Mouse (Mus musculus) gastrocnemius, postnatal 14 days (tissue): ENCODE measurements around the gene Il1rl1. TPM values are rescaled to one million over a fixed set of nuclear protein-coding genes. Genes with fewer than 3 reads are reported as not detected.

ENCODE experiments used
- DNase-seq: peaks from one replicate; pipeline ENCODE4 v3.0.0; 2021; ENCODE audit warnings: mixed read lengths
- intact Hi-C: fragments of 180-260 bp; cut with DNase I; formaldehyde crosslinking; loops from one replicate; pipeline ENCODE4 v1.15.1; 2025; ENCODE audit warnings: low total_unique reads
- total RNA-seq, 2 experiments: library from RNA; stranded (reverse); gene quantifications; 2 replicates each; pipeline ENCODE4 v1.2.3; 2021

Gene Il1rl1
- total RNA-seq, 2 experiments from 2014 or later, result 1.0 to 1.2 TPM

- intact Hi-C loops, result no loop called here
Measured at GRCm38 (mm10) chr1:40504548-40504947, 75.2 kb downstream of the Il1rl1 start.

More at GRCm38 (mm10) chr1:40504548-40504947, 75.2 kb downstream of the Il1rl1 start:
- DNase-seq, result no peak

Other genes with a start within 250 kb of the Il1rl1 start
- 1 to 10 TPM; 3.3 to 3.5 TPM for gene Il1r1, start 204.5 kb upstream of the Il1rl1 start, total RNA-seq
- 1 to 10 TPM; 3.0 to 3.4 TPM for gene Il1rl2, start 105.0 kb upstream of the Il1rl1 start, total RNA-seq
- gene Il18r1, start 36.0 kb downstream of the Il1rl1 start, total RNA-seq, result not detected
- gene Il18rap, start 85.8 kb downstream of the Il1rl1 start, total RNA-seq, result under 1 TPM in 1 of 2 experiments, not detected in 1; 0.18 TPM
- gene Slc9a4, start 150.5 kb downstream of the Il1rl1 start, total RNA-seq, result under 1 TPM; 0.11 to 0.21 TPM